Mouse (Mus musculus): ENCODE measurements around the gene Gm21836. TPM values are rescaled to one million over a fixed set of nuclear protein-coding genes. Genes with fewer than 3 reads are reported as not detected.
"Not testable (repeated sequence)": the region's sequence is repeated elsewhere in the genome, so short reads cannot be mapped to it uniquely, and the experiment has no call there.

Gene Gm21836
- not detected in 2 replicates for polyA plus RNA-seq (2015; fragmentation: Nextera tagmentation; extraction: Ambion mirVana)

GRCm38 (mm10) chr9:124493693-124494092, at the start of gene Gm21836:
Gene Gm21836 (minus strand): TSS chr9:124493793.
- DNase-seq (ENCODE audit: low spot score): not testable (repeated sequence)

- not testable (repeated sequence) for DNase-seq (ENCODE audit: low spot score)
These were observed 13.1 kb downstream of the Gm21836 start for GRCm38 (mm10) chr9:124480361-124480980.

GRCm38 (mm10) chr9:124478081-124478480, 15.5 kb downstream of the Gm21836 start:
- no peak for DNase-seq (ENCODE audit: low spot score)

DNA sequence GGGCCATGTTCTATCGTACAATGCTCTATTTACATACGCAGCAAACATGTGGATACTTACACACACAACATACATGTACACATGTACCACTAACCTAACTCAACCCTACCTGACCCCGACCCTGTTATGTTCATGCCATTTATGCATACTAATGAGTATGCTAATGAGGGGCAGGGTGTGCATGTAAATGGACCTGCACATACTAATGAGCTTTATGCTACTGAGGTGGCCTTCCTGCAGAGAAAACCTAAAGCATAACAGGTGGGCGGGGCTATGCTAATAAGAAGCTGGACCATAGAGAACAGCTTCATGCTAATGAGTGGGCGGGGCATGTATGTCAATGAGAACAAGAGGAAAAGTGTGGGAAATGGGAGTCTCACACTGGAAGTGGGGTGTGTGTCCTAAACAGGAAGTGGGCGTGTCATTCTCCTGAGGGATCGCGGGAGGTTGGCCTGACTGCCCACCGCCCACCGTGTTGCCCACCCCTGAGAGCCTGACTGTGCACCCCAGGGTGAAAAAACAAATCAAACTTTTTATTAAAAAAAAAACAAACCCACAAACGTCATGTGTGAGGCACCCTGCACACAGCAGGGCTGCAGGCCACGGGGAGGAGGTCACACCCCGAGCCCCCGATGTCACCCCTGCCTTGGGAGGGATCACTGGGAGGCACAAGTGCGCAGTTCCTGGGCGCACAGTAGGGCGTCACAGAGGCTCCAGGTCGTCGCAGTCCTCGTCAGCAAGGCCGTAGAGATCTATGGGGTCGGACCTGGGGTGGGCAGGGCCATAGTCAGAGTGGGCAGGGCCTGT, 17.3 kb downstream of the Gm21836 start, which contains the start of gene Ppp2r3d:
TSS of gene Ppp2r3d (minus strand) at position 803 of the 807 bp plus-strand sequence.
- no peak for DNase-seq (ENCODE audit: low spot score)

GRCm38 (mm10) chr9:124475689-124476088, 17.9 kb downstream of the Gm21836 start:
- DNase-seq (ENCODE audit: low spot score): no peak

- peak; percentile 15 for DNase-seq (ENCODE audit: low spot score)
These were observed 37.0 kb downstream of the Gm21836 start for GRCm38 (mm10) chr9:124456572-124456971.

Other genes with a start within 250 kb of the Gm21836 start
- 10.9 and 14.5 TPM in 2 replicates for gene 2010315B03Rik, start 181.1 kb downstream of the Gm21836 start, polyA plus RNA-seq (2015; fragmentation: Nextera tagmentation; extraction: Ambion mirVana)
- gene Ppp2r3d, start 16.9 kb downstream of the Gm21836 start, polyA plus RNA-seq (2015; fragmentation: Nextera tagmentation; extraction: Ambion mirVana): 83.2 and 101 TPM in 2 replicates

Measured in thymus, postnatal 0 days (tissue).